Mouse (Mus musculus) brain, embryonic 14.5 days (tissue): ENCODE data around the gene Serp1.

Source experiments
- CTCF ChIP-seq: fragments of 200-500 bp; IDR thresholded peaks from 2 replicates; pipeline ENCODE4 v1.5.1; 2012; ENCODE audit warnings: inconsistent platforms, mild to moderate bottlenecking, moderate library complexity, borderline replicate concordance; ENCODE audit not compliant: insufficient read depth, insufficient read length; ENCODE audit errors: extremely low read depth
- POLR2A ChIP-seq: fragments of 200-500 bp; IDR thresholded peaks from 2 replicates; pipeline ENCODE4 v1.6.1; 2012; ENCODE audit warnings: mild to moderate bottlenecking, inconsistent platforms, borderline replicate concordance; ENCODE audit not compliant: poor library complexity, insufficient read depth, insufficient read length, severe bottlenecking; ENCODE audit errors: extremely low read depth

DNA sequence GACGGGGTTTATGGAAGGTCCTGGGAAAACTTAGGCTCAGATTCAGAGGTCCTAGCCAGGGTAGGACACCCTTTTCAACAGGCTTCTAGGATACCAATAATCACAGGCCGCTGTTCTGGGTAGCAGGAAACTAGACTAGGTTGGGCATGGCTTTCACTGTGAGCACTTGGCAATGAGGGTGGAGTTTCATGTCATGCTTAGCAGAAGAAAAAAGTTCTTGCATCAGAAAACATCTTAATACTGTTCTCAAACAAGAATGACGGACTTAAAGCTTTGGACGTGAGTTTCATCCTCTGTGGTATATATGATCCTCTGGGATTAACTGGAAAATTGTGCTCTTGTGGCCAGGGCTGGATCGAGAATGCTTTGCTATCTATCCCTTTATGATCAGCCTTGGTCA, 7.9 kb downstream of the Serp1 start:
- TF ChIP-seq CTCF = no peak
- no peak for TF ChIP-seq POLR2A
